Mouse (Mus musculus) neural tube, embryonic 12.5 days (tissue): ENCODE data around the gene Paxx. TPM values are rescaled to one million over a fixed set of nuclear protein-coding genes. Genes with fewer than 3 reads are reported as not detected.

ENCODE experiments used
- ATAC-seq: fragments of 200-750 bp; cut with Nextera tagmentation; 2 replicates; pipeline ENCODE4 v1.8.0; 2017; ENCODE audit warnings: low read depth, mild to moderate bottlenecking, moderate TSS enrichment, moderate library complexity; ENCODE audit not compliant: low FRiP score
- H3K27ac ChIP-seq: fragments of 300-500 bp; sonication (generic); 2 replicates; pipeline ENCODE4 v1.5.1; 2016
- H3K27me3 ChIP-seq: fragments of 300-500 bp; sonication (generic); replicated peaks from 2 replicates; pipeline ENCODE4 v1.6.1; 2016; ENCODE audit warnings: mild to moderate bottlenecking
- H3K36me3 ChIP-seq: fragments of 300-500 bp; sonication (generic); 2 replicates; pipeline ENCODE4 v1.6.1; 2016; ENCODE audit warnings: mild to moderate bottlenecking
- H3K4me1 ChIP-seq: fragments of 300-500 bp; sonication (generic); 2 replicates; pipeline ENCODE4 v1.6.1; 2016
- H3K4me2 ChIP-seq: fragments of 300-500 bp; sonication (generic); replicated peaks from 2 replicates; pipeline ENCODE4 v1.6.1; 2016; ENCODE audit warnings: mild to moderate bottlenecking
- H3K4me3 ChIP-seq: fragments of 300-500 bp; sonication (generic); 2 replicates; pipeline ENCODE4 v1.5.1; 2016
- H3K9ac ChIP-seq: fragments of 300-500 bp; sonication (generic); 2 replicates; pipeline ENCODE4 v1.6.1; 2016; ENCODE audit warnings: mild to moderate bottlenecking
- H3K9me3 ChIP-seq: fragments of 300-500 bp; sonication (generic); 2 replicates; pipeline ENCODE4 v1.6.1; 2016; ENCODE audit warnings: mild to moderate bottlenecking
- WGBS: fragments of 180-500 bp; shearing (Covaris S2); methylation state at CpG from one replicate; pipeline ENCODE4 v1.1.7; 2016; 5-methylcytosine and 5-hydroxymethylcytosine counted together
- polyA plus RNA-seq: library from polyadenylated mRNA; unstranded; fragments of >200 nt; fragmentation: Nextera tagmentation; extraction: Ambion mirVana; gene quantifications from 2 replicates; pipeline ENCODE4 v1.2.1, GENCODE M21; 2016

The Paxx gene
- polyA plus RNA-seq, 1 experiment from 2014 or later, result 52.5 TPM

DNA sequence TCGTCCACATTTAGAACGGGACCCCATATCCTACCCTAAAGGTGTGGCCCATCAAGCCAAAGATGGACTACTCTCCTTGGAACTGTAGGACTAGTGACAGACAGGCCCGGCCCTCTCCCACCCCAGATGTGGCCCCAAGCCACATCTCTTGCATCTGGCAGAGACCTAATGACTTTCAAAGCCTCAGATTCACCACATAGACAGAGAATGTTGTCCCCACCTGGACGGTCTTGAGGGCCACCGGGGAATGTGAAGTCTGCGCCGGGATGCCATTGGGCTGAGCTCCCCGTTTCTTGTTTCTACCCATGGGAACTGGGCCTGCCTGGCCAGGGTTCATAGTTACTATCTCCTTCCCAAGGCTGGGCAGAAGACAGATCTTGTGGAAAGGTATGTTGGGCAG is 16.6 kb upstream of the Paxx start:
- no peaks in the 10 kb centered on the region; the same call in 1 of the 2 replicates for H3K27me3 ChIP-seq
- H3K4me2 ChIP-seq, result no peak overlapping the region
- no peaks in the 10 kb centered on the region for H3K4me1 ChIP-seq
- WGBS, result 89% methylated on average over 8 of the region's 8 CpGs
- no peak overlapping the region for H3K4me3 ChIP-seq
- H3K27ac ChIP-seq, result no peak overlapping the region
- no peaks in the 10 kb centered on the region for H3K36me3 ChIP-seq
- ATAC-seq, result no peak
- no peak overlapping the region for H3K9ac ChIP-seq
- no peaks in the 10 kb centered on the region for H3K9me3 ChIP-seq

DNA sequence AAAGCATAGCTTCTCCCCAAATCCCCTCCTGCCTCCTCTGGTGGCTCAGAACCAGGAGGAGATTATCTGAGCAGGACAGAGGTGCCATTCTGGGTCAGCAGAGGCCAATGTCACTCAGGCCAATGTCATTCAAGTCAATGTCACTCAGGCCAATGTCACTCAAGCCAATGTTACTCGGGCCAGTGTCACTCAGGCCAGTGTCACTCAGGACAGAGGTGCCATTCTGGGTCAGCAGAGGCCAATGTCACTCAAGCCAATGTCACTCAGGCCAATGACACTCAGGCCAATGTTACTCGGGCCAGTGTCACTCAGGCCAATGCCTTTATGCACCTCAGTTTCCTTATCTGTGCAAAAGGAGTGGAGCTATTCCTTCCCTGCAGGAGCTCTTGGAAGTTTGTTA is 11.7 kb upstream of the Paxx start:
- WGBS, result 68% methylated on average over 2 of the region's 2 CpGs

DNA sequence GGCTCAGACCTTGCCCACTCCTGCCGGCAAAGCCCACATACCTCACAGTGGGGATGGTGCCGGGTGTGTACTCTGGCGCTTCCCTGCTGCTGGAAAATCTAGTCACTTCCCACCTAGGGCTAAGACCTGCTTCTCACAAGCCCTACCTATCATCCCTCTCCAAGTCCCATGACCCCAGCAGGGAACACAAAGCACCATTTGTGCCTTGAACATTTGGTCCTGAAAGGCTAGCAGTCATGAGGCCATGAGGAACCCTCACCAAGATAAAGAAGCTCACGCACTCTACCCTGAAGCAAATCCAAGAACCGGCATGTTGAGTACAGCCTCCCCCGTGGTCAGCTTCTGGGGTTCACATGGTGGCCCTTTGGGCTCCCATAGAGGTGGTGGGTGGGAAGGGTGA is 9.1 kb upstream of the Paxx start, which contains the start of gene Ptgds:
Gene Ptgds, minus strand, starts transcription at position 78 of the 400 bp plus-strand sequence.
- Histone ChIP-seq H3K9me3 (no peaks in the 10 kb centered on the region), H3K27ac (no peak within 1 kb of the TSS), H3K4me2 (no peak within 1 kb of the TSS), H3K27me3 (no peaks in the 10 kb centered on the region), H3K4me3 (no peak within 1 kb of the TSS), H3K4me1 (peaks cover 7% of the 10 kb centered on the region; the same call in 1 of the 2 replicates), H3K36me3 (no peaks in the 10 kb centered on the region), H3K9ac (no peak within 1 kb of the TSS)
- WGBS, result 55% methylated on average over 6 of the region's 6 CpGs
- ATAC-seq, result no peak

More for the DNA sequence above, 11.7 kb upstream of the Paxx start:
- Histone ChIP-seq H3K4me2 (no peak overlapping the region), H3K27me3 (no peaks in the 10 kb centered on the region; the same call in 1 of the 2 replicates), H3K9me3 (no peaks in the 10 kb centered on the region), H3K9ac (no peak overlapping the region), H3K36me3 (no peaks in the 10 kb centered on the region), H3K27ac (no peak overlapping the region), H3K4me3 (no peak overlapping the region), H3K4me1 (peaks cover 7% of the 10 kb centered on the region; the same call in 1 of the 2 replicates)
- ATAC-seq, result no peak

DNA sequence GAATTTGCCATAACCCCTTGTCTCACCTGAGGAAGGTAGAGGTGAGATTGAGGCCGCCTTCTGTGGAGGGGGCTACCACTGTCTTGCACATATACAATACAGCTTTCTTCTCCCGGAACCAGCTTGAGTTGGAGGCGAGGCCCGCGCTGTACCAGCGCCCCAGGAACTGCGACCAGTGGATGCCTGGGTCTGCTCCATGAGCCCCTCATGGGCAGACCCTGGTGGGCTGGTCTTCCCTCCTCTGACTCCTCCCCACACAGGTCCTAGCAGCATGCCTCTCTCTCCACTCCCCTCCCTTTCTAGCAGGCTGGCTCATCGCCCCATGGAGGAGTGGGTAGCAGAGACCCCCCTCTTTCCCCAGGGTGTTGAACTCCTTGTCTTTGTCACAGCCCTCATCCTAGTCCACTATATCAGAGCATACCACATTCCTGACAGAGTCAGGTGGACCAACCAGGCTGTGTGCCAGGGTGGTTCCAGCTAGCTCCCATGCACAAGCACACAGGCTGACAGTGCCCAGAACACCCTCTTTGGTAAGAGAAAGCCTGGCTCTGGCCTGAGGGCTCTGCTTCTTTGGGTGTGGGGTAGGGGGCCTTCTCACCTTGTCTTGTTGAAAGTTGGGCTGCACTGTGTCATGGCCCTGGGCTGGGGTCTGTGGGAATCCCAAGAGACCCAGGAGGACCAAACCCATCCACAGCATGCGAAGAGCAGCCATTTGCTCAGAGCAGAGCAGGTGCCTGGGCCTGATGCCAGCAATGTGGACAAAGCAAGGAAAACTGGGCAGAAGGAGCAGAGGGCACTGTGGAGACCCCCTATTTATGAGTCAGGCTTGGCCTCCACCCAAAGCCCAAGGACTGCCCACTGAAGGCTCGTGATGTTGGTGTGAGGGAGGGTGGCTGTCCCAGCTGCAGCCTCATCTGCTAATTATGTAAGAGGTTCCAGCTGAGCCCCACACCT is 8.3 kb upstream of the Paxx start:
- Histone ChIP-seq H3K27ac (no peak overlapping the region), H3K27me3 (no peaks in the 10 kb centered on the region), H3K9ac (no peak overlapping the region), H3K4me2 (no peak overlapping the region), H3K36me3 (no peaks in the 10 kb centered on the region), H3K9me3 (no peaks in the 10 kb centered on the region), H3K4me1 (peaks cover 7% of the 10 kb centered on the region; the same call in 1 of the 2 replicates), H3K4me3 (no peak overlapping the region)
- WGBS, result 72% methylated on average over 10 of the region's 10 CpGs
- ATAC-seq, result 0 out of 2 replicates have a peak, but pooled peaks have one; percentile 44

DNA sequence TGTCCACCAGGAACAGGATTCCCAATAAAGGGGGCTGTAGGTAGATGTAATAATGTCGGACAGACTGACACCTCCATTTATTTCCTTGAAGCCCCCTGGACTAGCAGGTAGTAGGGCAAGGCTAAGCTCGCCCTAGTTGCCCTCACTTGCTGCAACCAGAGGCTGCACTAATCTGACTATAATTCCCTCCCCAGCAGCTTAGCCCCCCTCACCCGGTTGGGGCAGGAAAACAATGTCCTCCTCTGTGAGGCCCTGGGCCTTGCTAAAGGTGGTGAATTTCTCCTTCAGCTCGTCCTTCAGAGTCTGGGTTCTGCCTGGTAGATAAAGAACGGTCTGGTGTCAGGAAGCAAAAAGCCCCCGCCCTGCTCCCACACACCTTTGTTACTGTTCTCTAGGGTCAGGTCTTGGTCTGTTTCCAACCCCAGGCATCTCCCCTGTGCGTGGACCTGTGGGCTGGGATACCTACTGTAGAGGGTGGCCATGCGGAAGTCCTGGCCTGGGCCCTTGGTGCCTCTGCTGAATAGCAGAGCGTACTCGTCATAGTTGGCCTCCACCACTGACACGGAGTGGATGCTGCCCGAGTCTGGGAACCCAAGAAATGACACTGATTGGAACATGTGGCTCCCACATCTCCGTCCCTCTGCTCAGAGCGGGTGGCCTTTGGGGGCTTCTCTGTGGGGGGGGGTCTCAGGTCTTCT is 6.9 kb upstream of the Paxx start:
- H3K27ac ChIP-seq, result no peak overlapping the region
- H3K9ac ChIP-seq, result no peak overlapping the region
- H3K36me3 ChIP-seq, result no peaks in the 10 kb centered on the region
- ATAC-seq, result no peak
- H3K9me3 ChIP-seq, result no peaks in the 10 kb centered on the region
- H3K4me1 ChIP-seq, result peaks cover 7% of the 10 kb centered on the region; the same call in 1 of the 2 replicates
- no peak overlapping the region for H3K4me3 ChIP-seq
- WGBS, result 79% methylated on average over 14 of the region's 14 CpGs
- no peaks in the 10 kb centered on the region for H3K27me3 ChIP-seq
- H3K4me2 ChIP-seq, result no peak overlapping the region

DNA sequence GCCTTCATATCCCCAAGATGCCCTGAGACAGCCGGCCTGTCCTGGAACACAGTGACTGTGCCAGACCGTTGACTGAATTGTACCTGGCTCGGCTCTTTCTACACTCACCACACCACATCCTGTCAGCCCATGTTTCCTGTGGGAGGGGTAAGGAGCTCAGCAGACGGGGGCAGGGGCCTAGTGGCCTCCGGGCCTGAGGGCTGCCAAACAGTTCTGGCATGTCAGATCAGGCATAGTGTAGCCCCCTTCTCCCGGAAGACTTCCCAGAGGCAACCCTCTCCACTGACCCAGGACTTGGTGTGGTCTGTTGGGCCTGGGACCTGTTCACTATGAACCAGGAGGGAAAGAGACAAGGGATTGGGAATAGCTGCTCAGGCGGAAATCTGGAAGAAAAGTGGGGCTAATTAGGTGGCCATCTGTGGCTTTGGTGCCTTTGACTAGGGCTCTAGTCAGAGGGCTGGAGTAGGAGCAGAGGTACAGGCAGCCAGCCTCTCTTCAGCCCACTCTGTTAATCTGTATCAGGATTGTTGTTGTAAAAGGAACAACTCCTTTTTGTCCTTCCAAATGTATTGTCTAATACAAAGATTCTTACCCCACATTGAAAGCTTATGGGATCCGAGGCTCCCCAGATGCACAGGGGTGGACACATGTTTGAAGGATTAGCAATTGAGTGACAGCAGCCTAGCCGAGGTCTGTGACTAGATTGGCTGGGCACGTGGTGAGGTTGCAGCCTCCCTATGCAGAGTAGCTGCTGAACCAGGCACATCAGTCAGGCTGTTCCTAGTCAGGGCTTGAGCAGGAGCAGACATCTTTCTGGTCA is 5.1 kb upstream of the Paxx start:
- Histone ChIP-seq H3K4me3 (no peak overlapping the region), H3K27ac (no peak overlapping the region), H3K27me3 (no peaks in the 10 kb centered on the region), H3K36me3 (no peaks in the 10 kb centered on the region), H3K4me1 (peaks cover 11% of the 10 kb centered on the region; the same call in 1 of the 2 replicates), H3K4me2 (no peak overlapping the region), H3K9me3 (no peaks in the 10 kb centered on the region), H3K9ac (no peak overlapping the region)
- 59% methylated on average over 10 of the region's 10 CpGs for whole genome bisulfite sequencing
- ATAC-seq, result no peak

DNA sequence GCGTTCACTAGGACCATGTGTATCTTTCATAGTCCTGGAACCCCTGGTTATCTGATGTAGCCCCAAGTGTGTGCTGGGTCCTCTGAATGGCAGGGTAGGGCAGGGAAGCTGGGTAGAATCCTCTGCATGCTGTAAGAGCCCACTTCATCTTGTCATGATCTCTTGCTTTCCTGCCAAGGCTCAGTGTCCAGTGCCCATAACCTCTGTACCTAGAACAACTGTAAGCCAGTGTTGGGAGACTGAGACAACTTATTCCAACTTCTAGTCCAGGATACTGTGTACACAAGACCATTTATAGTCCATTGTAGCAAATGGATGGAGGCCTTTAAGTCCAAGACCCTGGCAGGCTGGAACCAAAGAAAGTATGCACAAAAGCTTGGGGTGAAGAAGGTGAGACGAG is 4.4 kb upstream of the Paxx start:
- no peaks in the 10 kb centered on the region for H3K36me3 ChIP-seq
- no peak overlapping the region for H3K4me2 ChIP-seq
- no peak overlapping the region for H3K9ac ChIP-seq
- no peaks in the 10 kb centered on the region for H3K9me3 ChIP-seq
- H3K4me1 ChIP-seq, result peaks cover 14% of the 10 kb centered on the region
- WGBS, result 87% methylated on average over 2 of the region's 2 CpGs
- ATAC-seq, result no peak
- no peak overlapping the region for H3K27ac ChIP-seq
- H3K27me3 ChIP-seq, result no peaks in the 10 kb centered on the region
- H3K4me3 ChIP-seq, result no peak overlapping the region

DNA sequence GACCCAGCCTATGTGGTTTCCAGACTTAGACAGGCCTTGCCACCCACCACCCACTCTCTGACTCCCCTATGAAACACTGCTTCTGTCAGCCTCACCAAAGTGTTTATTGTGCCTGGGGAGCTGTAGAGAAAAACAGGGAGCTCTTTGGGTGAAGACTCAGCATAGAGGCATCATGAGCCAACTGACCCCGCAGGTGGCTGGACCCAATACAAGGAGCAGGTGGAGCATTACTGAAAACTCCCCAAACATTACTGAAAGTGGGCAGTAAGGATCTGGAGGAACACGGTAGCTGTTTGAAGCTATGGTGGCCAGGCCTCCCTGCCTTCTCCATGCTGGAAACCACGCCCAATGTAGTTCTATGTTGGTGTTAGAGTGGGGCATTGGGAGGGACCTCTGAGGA is 2.7 kb upstream of the Paxx start:
- no peak overlapping the region for H3K27ac ChIP-seq
- no peak overlapping the region for H3K9ac ChIP-seq
- WGBS, result 86% methylated on average over 3 of the region's 3 CpGs
- H3K36me3 ChIP-seq, result peaks cover 8% of the 10 kb centered on the region
- H3K4me1 ChIP-seq, result peaks cover 24% of the 10 kb centered on the region
- no peak for ATAC-seq
- no peak overlapping the region for H3K4me2 ChIP-seq
- no peaks in the 10 kb centered on the region for H3K27me3 ChIP-seq
- no peak overlapping the region for H3K4me3 ChIP-seq
- H3K9me3 ChIP-seq, result no peaks in the 10 kb centered on the region

DNA sequence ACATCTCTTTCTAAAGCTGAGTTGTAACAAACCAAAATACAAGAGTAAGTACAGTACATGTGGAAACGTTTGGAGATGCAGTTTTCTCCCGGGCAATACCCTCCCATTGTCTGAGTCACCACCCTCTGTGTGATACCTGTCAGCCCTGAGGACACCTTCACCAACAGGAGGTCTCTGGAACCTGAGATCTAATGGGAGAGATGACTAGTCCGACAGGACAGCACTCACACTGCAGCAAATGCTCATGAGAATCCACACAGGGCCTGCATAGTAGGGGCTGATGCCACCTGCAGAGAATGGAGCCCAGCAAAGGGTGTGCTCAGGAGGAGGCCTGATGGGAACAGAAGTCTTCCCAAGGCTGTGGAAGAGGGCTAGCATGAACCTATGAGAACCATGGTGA is 513 bp upstream of the Paxx start:
- 30% methylated on average over 3 of the region's 3 CpGs for WGBS
- H3K4me3 ChIP-seq, result peak overlapping the region; percentile 57
- ATAC-seq, result peak; percentile 8

DNA sequence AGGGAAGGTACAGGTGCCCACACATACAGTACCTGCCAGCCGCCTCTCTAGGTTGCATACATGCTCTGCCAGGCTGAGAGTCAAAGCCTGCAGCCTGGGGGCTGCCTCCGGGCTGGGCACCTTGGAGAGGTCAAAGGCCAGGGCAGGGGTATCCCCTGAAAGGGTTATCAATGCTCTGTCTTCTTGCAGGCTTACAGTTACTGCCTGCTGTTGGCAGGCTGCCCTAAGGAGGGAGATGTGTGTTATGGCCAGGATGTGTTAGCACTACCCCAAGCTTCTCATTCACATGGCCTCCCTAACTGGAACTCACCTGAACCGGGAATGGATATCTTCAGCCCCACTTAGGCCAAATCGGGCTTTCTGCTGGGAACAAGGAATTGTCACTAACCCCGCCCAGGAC is 759 bp downstream of the Paxx start:
- H3K4me1 ChIP-seq, result peaks cover 24% of the 10 kb centered on the region
- peak overlapping the region; percentile 79 for H3K27ac ChIP-seq
- no peaks in the 10 kb centered on the region for H3K27me3 ChIP-seq
- 35% methylated on average over 5 of the region's 5 CpGs for WGBS
- H3K4me2 ChIP-seq, result peak overlapping the region; percentile 85
- H3K36me3 ChIP-seq, result peaks cover 16% of the 10 kb centered on the region
- peak; percentile 18; the same call in 1 of the 2 replicates for ATAC-seq
- H3K9me3 ChIP-seq, result no peaks in the 10 kb centered on the region
- H3K4me3 ChIP-seq, result peak overlapping the region; percentile 57
- H3K9ac ChIP-seq, result peak overlapping the region; percentile 66

More for the DNA sequence above, 513 bp upstream of the Paxx start:
- Histone ChIP-seq H3K9ac (no peak overlapping the region; the same call in 1 of the 2 replicates), H3K9me3 (no peaks in the 10 kb centered on the region), H3K27me3 (no peaks in the 10 kb centered on the region), H3K4me2 (peak overlapping the region; percentile 85), H3K4me1 (peaks cover 24% of the 10 kb centered on the region), H3K36me3 (peaks cover 16% of the 10 kb centered on the region), H3K27ac (no peak overlapping the region)

DNA sequence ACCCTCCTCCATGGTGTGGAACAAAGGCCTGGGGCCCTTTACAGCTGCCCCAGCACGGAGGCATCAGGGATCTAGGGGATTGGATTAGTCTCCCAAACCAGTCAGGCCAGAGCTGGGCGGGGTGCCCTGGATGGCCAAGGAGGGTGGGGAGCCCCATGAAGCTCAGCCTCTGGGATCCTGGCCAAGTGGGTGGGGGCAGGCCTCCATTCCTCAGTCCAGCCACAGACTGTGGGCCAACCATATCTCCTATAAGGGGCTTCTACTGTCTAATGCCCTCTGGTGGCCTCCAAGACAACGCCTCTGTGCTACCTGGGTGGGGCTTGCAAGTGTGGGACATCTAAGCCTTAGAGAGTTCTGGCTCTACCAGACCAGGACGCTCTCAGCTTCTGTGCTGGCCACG is 2.0 kb downstream of the Paxx start:
- Histone ChIP-seq H3K27me3 (no peaks in the 10 kb centered on the region), H3K9me3 (no peaks in the 10 kb centered on the region), H3K4me2 (peak overlapping the region; percentile 85; the same call in 1 of the 2 replicates), H3K4me1 (peaks cover 24% of the 10 kb centered on the region), H3K36me3 (peaks cover 16% of the 10 kb centered on the region), H3K27ac (no peak overlapping the region), H3K9ac (no peak overlapping the region), H3K4me3 (no peak overlapping the region)
- 88% methylated on average over 5 of the region's 5 CpGs for WGBS
- ATAC-seq, result no peak
